Mouse (Mus musculus): Measurements from ENCODE around the gene Tpd52l2.

GRCm38 (mm10) chr2:181519201-181519600 lies 22.3 kb downstream of the Tpd52l2 start:
- TF ChIP-seq CTCF (IDR thresholded peaks at IDR 0.05; ENCODE audit: low read depth, low read length) (no peak), EP300 (IDR thresholded peaks at IDR 0.05; ENCODE audit: insufficient read depth, low read depth, low read length) (no peak), POLR2A (IDR thresholded peaks at IDR 0.05; ENCODE audit: insufficient read depth, low read length) (no peak)

Measured in ES-Bruce4 (cell line).